Mouse (Mus musculus): ENCODE results near the gene Lgr6. TPM values are rescaled to one million over a fixed set of nuclear protein-coding genes. Genes with fewer than 3 reads are reported as not detected.

Gene Lgr6
- total RNA-seq, 2 experiments from 2014 or later = 1.6 to 1.9 TPM

- Histone ChIP-seq H3K4me3 (no peak overlapping the region), H3K27ac (no peak overlapping the region)
- DNase-seq (ENCODE audit: extremely low spot score in 1 of 2, low spot score in 2 of 2) = no peak
- no peak for TF ChIP-seq CTCF (IDR thresholded peaks at IDR 0.05)
- intact Hi-C loops (cut with DNase I) = no loop called here
Observed at GRCm38 (mm10) chr1:135020970-135021369, 84.1 kb downstream of the Lgr6 start.

GRCm38 (mm10) chr1:135020281-135020940 lies 84.7 kb downstream of the Lgr6 start:
- no peak for DNase-seq (ENCODE audit: extremely low spot score in 1 of 2, low spot score in 2 of 2)
- intact Hi-C loops (cut with DNase I) = no loop called here
- TF ChIP-seq CTCF (IDR thresholded peaks at IDR 0.05) = no peak
- H3K27ac ChIP-seq = no peak overlapping the region
- no peak overlapping the region for H3K4me3 ChIP-seq

GRCm38 (mm10) chr1:135019775-135020167 lies 85.3 kb downstream of the Lgr6 start:
- H3K4me3 ChIP-seq = no peak overlapping the region
- no peak overlapping the region for H3K27ac ChIP-seq
- no peak for DNase-seq (ENCODE audit: extremely low spot score in 1 of 2, low spot score in 2 of 2)
- intact Hi-C loops (cut with DNase I) = no loop called here
- no peak for TF ChIP-seq CTCF (IDR thresholded peaks at IDR 0.05)

- peak in 1 of 2 experiments; percentile 22 for DNase-seq (ENCODE audit: extremely low spot score in 1 of 2, low spot score in 2 of 2)
- no peak overlapping the region for H3K27ac ChIP-seq
- H3K4me3 ChIP-seq = no peak overlapping the region
- no peak for TF ChIP-seq CTCF (IDR thresholded peaks at IDR 0.05)
- intact Hi-C loops (cut with DNase I) = no loop called here
Observed at GRCm38 (mm10) chr1:135019087-135019774, 85.8 kb downstream of the Lgr6 start.

DNA sequence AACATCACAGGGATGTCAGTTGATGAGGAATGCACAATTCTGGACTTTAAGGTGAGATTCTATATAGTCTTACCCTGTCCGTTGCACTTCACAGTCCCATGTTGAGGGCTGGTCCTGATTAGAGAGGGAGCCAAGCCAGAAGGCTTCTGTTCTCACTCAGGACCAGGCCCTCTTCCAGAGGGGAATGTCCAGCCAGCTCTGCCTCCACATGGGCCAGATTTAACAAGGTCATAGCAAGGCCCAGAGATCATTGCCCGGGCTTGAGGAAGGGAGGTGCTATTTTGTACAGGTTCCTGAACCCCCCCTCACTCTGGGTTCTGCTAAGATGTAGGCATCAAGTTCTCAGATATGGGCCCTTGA lies 87.4 kb downstream of the Lgr6 start:
- no peak overlapping the region for H3K27ac ChIP-seq
- no peak overlapping the region for H3K4me3 ChIP-seq
- DNase-seq (ENCODE audit: extremely low spot score in 1 of 2, low spot score in 2 of 2) = no peak
- intact Hi-C loops (cut with DNase I) = no loop called here
- TF ChIP-seq CTCF (IDR thresholded peaks at IDR 0.05) = no peak

DNA sequence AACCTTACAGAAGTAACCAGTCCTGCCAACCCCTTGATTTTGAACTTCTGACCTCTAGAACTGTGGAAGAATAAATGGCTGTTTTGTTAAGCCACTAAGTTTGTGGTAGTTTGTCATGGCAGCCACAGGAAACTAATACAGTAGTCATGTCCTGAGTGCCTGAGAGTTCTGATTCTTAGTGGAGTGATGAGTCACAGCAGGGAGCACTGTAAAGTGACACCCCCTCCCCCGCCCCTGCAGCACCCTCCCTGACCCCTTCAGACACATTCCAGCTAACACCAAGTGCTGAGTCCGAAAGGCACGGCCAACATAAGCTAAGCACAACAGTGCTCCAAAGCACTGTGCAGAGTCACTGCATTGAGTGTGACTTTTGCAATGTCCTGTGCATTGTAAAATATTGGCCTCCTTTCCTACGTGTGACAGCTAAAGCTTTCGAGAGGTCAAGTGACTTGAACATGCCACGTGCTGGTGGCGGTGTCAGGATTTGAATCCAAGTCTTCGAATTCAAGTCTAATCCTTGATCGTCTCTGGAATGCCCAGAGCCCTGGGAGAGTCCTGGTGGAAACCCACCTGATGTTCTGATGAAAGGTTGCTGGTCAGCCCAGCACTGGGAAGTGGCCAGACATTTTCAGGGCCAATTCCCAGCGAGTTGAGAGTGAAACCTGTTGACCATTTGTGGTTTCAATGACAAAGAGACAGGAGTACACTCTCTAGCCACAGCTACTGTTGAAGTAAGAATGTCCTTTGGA lies 88.0 kb downstream of the Lgr6 start:
- Histone ChIP-seq H3K4me3 (no peak overlapping the region), H3K27ac (no peak overlapping the region)
- no peak for DNase-seq (ENCODE audit: extremely low spot score in 1 of 2, low spot score in 2 of 2)
- intact Hi-C loops (cut with DNase I) = no loop called here
- no peak for TF ChIP-seq CTCF (IDR thresholded peaks at IDR 0.05)

DNA sequence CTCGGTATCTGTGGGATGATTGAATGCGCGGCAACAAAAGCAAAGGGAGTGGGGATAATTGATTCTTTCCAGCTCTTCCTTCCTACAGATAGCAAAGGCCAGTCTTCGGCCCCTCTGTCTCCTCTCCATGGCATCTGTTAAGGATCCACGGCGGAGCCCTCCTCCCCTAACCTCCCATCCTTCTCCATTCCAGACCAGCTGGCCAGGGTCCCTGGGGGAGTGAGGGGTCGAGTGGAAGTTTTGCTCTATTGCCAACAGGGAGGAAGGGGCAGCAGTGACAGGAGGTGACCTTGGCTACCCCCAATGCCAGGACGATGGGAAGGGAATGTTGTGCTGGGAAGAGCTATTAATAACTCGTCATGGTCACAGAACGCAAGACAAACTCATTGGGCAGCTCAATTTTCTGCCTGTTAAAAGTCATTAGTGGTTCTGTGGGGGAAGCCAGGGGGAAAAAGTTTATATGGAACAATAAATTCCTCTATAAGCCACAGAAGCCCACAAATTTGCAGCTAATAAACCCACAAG lies 90.1 kb downstream of the Lgr6 start:
- intact Hi-C loops (cut with DNase I) = no loop called here

DNA sequence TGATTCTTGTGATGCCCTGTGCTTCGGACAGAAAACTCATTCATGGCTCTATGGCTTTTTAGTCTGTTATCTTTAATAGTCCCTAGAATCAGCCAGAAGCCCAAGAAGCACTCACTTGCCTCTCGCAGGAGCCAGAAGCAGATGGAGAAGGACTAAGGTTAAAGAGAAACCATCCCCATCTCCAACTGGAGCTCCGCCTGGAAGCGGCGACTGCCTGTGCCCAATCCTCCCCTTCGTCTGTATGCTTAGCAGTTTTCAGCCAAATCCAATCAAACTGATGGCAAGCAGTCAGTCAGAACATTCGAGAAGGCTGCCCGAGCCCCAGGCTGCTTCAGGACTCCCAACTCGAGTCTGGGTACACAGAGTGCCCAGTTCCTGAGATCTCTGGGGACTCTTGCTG lies 92.6 kb downstream of the Lgr6 start:
- H3K4me3 ChIP-seq = no peak overlapping the region
- intact Hi-C loops (cut with DNase I) = no loop called here
- TF ChIP-seq CTCF (IDR thresholded peaks at IDR 0.05) = no peak
- no peak for DNase-seq (ENCODE audit: extremely low spot score in 1 of 2, low spot score in 2 of 2)
- no peak overlapping the region for H3K27ac ChIP-seq

More for the DNA sequence above, 90.1 kb downstream of the Lgr6 start:
- TF ChIP-seq CTCF (IDR thresholded peaks at IDR 0.05) = no peak
- no peak for DNase-seq (ENCODE audit: extremely low spot score in 1 of 2, low spot score in 2 of 2)
- Histone ChIP-seq H3K4me3 (no peak overlapping the region), H3K27ac (no peak overlapping the region)

- no peak for DNase-seq (ENCODE audit: extremely low spot score in 1 of 2, low spot score in 2 of 2)
- Histone ChIP-seq H3K4me3 (no peak overlapping the region), H3K27ac (no peak overlapping the region)
- intact Hi-C loops (cut with DNase I) = no loop called here
- TF ChIP-seq CTCF (IDR thresholded peaks at IDR 0.05) = no peak
Observed at GRCm38 (mm10) chr1:135011912-135012311, 93.2 kb downstream of the Lgr6 start.

DNA sequence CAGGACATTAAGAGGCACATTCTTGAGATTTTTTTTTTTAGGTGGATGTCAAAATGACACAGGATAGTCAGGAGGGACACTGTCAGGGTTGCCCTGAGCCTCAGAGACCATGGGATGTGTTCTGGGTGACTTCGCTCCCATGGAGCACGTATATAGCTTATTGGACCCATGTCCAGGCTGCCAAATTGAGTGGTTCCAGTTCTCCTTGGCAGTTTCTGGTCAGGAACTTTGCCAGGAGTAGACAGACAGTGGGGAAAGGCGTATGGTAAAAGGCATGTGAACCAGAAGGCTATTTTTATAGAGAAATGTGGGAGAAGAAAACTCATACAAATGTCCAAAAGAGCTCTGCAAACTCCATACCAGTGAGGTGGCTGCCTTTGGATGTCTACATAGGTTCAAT lies 95.2 kb downstream of the Lgr6 start:
- no peak overlapping the region for H3K27ac ChIP-seq
- H3K4me3 ChIP-seq = no peak overlapping the region
- DNase-seq (ENCODE audit: extremely low spot score in 1 of 2, low spot score in 2 of 2) = no peak
- TF ChIP-seq CTCF (IDR thresholded peaks at IDR 0.05) = no peak
- intact Hi-C loops (cut with DNase I) = no loop called here

- Histone ChIP-seq H3K4me3 (no peak overlapping the region), H3K27ac (no peak overlapping the region)
- TF ChIP-seq CTCF (IDR thresholded peaks at IDR 0.05) = no peak
- intact Hi-C loops (cut with DNase I) = no loop called here
- no peak for DNase-seq (ENCODE audit: extremely low spot score in 1 of 2, low spot score in 2 of 2)
Observed at GRCm38 (mm10) chr1:135005696-135006095, 99.4 kb downstream of the Lgr6 start.

GRCm38 (mm10) chr1:135003346-135003745 lies 101.7 kb downstream of the Lgr6 start:
- no peak for TF ChIP-seq CTCF (IDR thresholded peaks at IDR 0.05)
- no peak overlapping the region for H3K27ac ChIP-seq
- no peak for DNase-seq (ENCODE audit: extremely low spot score in 1 of 2, low spot score in 2 of 2)
- intact Hi-C loops (cut with DNase I) = no loop called here
- no peak overlapping the region for H3K4me3 ChIP-seq
